Mouse (Mus musculus) urinary bladder, postnatal 4 days (tissue): Measurements from ENCODE around the gene Pde4a.
"Not testable (repeated sequence)": the region's sequence is repeated elsewhere in the genome, so short reads cannot be mapped to it uniquely, and the experiment has no call there.

Experiments used
- DNase-seq, 2 experiments: peaks; one replicate each; pipeline ENCODE4 v3.0.0; 2021 to 2022; ENCODE audit warnings: low spot score in 2 of 2

Pde4a gene

GRCm38 (mm10) chr9:21183421-21183820 is 17.9 kb downstream of the Pde4a start:
- DNase-seq = no peak

- DNase-seq = peak in 1 of 2 experiments; percentile 37
Observed at GRCm38 (mm10) chr9:21183905-21184413, 18.4 kb downstream of the Pde4a start.

- no peak for DNase-seq
Observed at GRCm38 (mm10) chr9:21184733-21185132, 19.2 kb downstream of the Pde4a start.

- DNase-seq = no peak
Observed at GRCm38 (mm10) chr9:21185436-21185835, 19.9 kb downstream of the Pde4a start.

- DNase-seq = no peak
Observed at GRCm38 (mm10) chr9:21189905-21190304, 24.4 kb downstream of the Pde4a start.

- DNase-seq = no peak
Observed at GRCm38 (mm10) chr9:21190670-21191069, 25.2 kb downstream of the Pde4a start.

- no peak for DNase-seq
Observed at GRCm38 (mm10) chr9:21193786-21194185, 28.3 kb downstream of the Pde4a start.

GRCm38 (mm10) chr9:21194787-21195493 is 29.4 kb downstream of the Pde4a start:
- no peak for DNase-seq

GRCm38 (mm10) chr9:21195736-21196505 is 30.4 kb downstream of the Pde4a start:
- not testable (repeated sequence) for DNase-seq

GRCm38 (mm10) chr9:21196521-21197433 is 31.3 kb downstream of the Pde4a start:
- DNase-seq = no peak

- no peak for DNase-seq
Observed at GRCm38 (mm10) chr9:21197981-21198380, 32.5 kb downstream of the Pde4a start.

- no peak for DNase-seq
Observed at GRCm38 (mm10) chr9:21198960-21199359, 33.4 kb downstream of the Pde4a start.

- no peak for DNase-seq
Observed at GRCm38 (mm10) chr9:21204156-21204527, 38.6 kb downstream of the Pde4a start.

GRCm38 (mm10) chr9:21204528-21205272 is 39.2 kb downstream of the Pde4a start:
- no peak for DNase-seq

GRCm38 (mm10) chr9:21206848-21207247 is 41.3 kb downstream of the Pde4a start:
- no peak for DNase-seq

GRCm38 (mm10) chr9:21208626-21209025 is 43.1 kb downstream of the Pde4a start:
- no peak for DNase-seq

GRCm38 (mm10) chr9:21210821-21211220 is 45.3 kb downstream of the Pde4a start:
- no peak for DNase-seq

GRCm38 (mm10) chr9:21211624-21212023 is 46.1 kb downstream of the Pde4a start:
- DNase-seq = no peak

GRCm38 (mm10) chr9:21213617-21214190 is 48.2 kb downstream of the Pde4a start:
- no peak for DNase-seq

GRCm38 (mm10) chr9:21216050-21216841 is 50.7 kb downstream of the Pde4a start:
- no peak for DNase-seq
